Mouse (Mus musculus) hindbrain, embryonic 14.5 days (tissue): ENCODE data around the gene C1ql1. TPM values are rescaled to one million over a fixed set of nuclear protein-coding genes. Genes with fewer than 3 reads are reported as not detected.

Experiments
- ATAC-seq: fragments of 200-750 bp; cut with Nextera tagmentation; 2 replicates; pipeline ENCODE4 v1.8.0; 2017; ENCODE audit warnings: moderate number of reproducible peaks, mild to moderate bottlenecking, moderate TSS enrichment, moderate library complexity; ENCODE audit not compliant: low FRiP score
- DNase-seq: peaks from one replicate; pipeline ENCODE4 v3.0.0-alpha.2; 2015; ENCODE audit warnings: low spot score
- H3K27ac ChIP-seq: fragments of 300-500 bp; sonication (generic); 2 replicates; pipeline ENCODE4 v1.5.1; 2014; ENCODE audit warnings: mild to moderate bottlenecking, moderate library complexity
- H3K27me3 ChIP-seq: fragments of 300-500 bp; sonication (generic); 2 replicates; pipeline ENCODE4 v1.6.1; 2014; ENCODE audit warnings: mild to moderate bottlenecking, low read length, mixed read lengths; ENCODE audit not compliant: control insufficient read depth, insufficient read depth
- H3K36me3 ChIP-seq: fragments of 300-500 bp; sonication (generic); replicated peaks from 2 replicates; pipeline ENCODE4 v1.6.1; 2014; ENCODE audit not compliant: control insufficient read depth, insufficient read depth
- H3K4me1 ChIP-seq: fragments of 300-500 bp; sonication (generic); replicated peaks from 2 replicates; pipeline ENCODE4 v1.6.1; 2014; ENCODE audit warnings: antibody characterized with exemption, low read length, mixed read lengths; ENCODE audit not compliant: control insufficient read depth, insufficient read depth
- H3K4me2 ChIP-seq: fragments of 300-500 bp; sonication (generic); replicated peaks from 2 replicates; pipeline ENCODE4 v1.6.1; 2014; ENCODE audit warnings: mild to moderate bottlenecking, moderate library complexity
- H3K4me3 ChIP-seq: fragments of 300-500 bp; sonication (generic); replicated peaks from 2 replicates; pipeline ENCODE4 v1.5.1; 2014; ENCODE audit warnings: mild to moderate bottlenecking, low read length
- H3K9ac ChIP-seq: fragments of 300-500 bp; sonication (generic); 2 replicates; pipeline ENCODE4 v1.6.1; 2014
- H3K9me3 ChIP-seq: fragments of 300-500 bp; sonication (generic); 2 replicates; pipeline ENCODE4 v1.6.1; 2016; ENCODE audit warnings: low read length; ENCODE audit not compliant: control insufficient read depth
- WGBS: fragments of 180-500 bp; shearing (Covaris S2); extraction: QIAGEN DNeasy Blood & Tissue Kit; methylation state at CpG from one replicate; pipeline ENCODE4 v1.1.7; 2014; 5-methylcytosine and 5-hydroxymethylcytosine counted together
- polyA plus RNA-seq: library from polyadenylated mRNA; unstranded; fragments of >200 nt; fragmentation: Nextera tagmentation; extraction: Ambion mirVana; gene quantifications from 2 replicates; pipeline ENCODE4 v1.2.1, GENCODE M21; 2014

Gene C1ql1
- polyA plus RNA-seq, 1 experiment from 2014 or later = 12.0 TPM

DNA sequence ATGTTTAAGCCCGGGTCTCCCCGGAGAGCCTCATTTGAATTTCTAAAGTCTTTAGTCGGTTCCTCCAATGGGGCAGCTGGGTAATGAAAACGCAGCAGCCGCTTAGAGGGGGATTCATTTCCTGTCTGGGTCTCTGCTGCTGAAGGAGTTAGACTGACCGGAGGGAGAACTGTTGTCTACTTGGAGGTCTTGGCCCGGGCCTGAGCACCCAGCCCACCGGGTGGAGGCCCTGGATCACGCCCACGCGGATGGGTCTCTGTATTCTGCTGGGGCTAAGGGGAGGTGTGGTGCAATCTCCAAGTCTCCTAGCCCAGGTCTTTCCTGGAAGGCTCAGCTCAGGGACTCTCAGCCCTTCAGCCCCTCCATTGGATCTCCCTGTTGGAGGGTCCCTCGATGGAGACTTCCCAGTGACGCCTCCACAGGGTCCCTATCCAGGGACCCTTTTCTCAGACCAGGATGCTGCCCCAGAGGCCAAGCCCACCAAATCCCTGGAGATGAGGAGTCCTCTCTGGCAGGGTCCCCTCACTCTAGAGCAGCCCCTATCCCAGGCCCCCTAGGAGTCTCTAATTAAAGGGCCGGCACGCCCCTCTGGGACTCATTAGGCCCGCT, 16.9 kb upstream of the C1ql1 start:
- no peaks in the 10 kb centered on the region for H3K9me3 ChIP-seq
- ATAC-seq (peak; percentile 54; the same call in 1 of the 2 replicates), DNase-seq (peak; percentile 65)
- H3K4me3 ChIP-seq = peak overlapping the region; percentile 4
- no peaks in the 10 kb centered on the region for H3K36me3 ChIP-seq
- peak overlapping the region; percentile 86 for H3K27ac ChIP-seq
- WGBS = under 1% methylated on average over 16 of the region's 16 CpGs
- peaks cover 7% of the 10 kb centered on the region for H3K27me3 ChIP-seq
- H3K4me1 ChIP-seq = peaks cover 21% of the 10 kb centered on the region
- peak overlapping the region; percentile 56 for H3K9ac ChIP-seq
- peak overlapping the region; percentile 45 for H3K4me2 ChIP-seq

DNA sequence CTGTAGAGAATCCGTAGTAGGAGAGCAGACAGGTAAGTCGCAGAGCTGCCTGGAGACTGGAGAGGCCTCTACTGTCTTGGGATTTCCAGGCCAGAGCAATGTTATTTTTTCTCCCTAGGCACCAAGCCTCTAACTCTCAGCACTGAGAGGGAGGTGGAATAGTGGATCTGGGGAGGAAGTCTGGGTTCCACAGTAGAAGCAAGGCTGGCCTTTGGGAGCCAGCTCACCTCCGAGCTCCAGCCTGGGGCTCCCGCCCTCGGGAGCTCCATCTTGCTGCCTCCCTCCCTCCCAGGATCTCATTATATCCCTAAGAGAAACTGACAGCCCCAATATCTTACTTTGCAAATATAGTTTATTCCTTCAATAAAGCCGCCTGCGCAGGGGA, 16.4 kb upstream of the C1ql1 start:
- no peak overlapping the region; the same call in 1 of the 2 replicates for H3K4me3 ChIP-seq
- peak overlapping the region; percentile 45 for H3K4me2 ChIP-seq
- no peak for DNase-seq
- no peak for ATAC-seq
- H3K36me3 ChIP-seq = no peaks in the 10 kb centered on the region
- no peaks in the 10 kb centered on the region for H3K9me3 ChIP-seq
- peaks cover 21% of the 10 kb centered on the region for H3K4me1 ChIP-seq
- peak overlapping the region; percentile 86 for H3K27ac ChIP-seq
- peaks cover 5% of the 10 kb centered on the region for H3K27me3 ChIP-seq
- H3K9ac ChIP-seq = peak overlapping the region; percentile 56; the same call in 1 of the 2 replicates
- WGBS = 20% methylated on average over 7 of the region's 7 CpGs

DNA sequence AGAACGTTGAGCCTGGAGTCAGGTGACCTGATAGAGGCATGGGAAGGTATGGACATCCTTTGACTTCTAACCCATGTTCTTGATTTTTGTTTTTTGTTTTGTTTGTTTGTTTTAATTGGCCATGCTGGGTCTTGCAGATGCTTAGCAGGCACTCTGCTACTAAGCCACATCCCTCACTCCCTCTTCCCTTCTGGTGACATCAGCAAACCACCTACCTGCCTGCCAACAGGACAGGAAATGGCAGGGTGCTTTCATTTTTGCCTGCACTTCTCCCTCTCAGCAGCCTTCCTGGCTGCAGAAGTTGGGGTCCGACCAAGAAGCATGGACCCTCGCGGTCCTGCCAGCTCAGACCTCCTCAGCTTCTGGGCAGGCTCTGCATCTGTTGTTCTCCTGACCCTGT, 14.6 kb upstream of the C1ql1 start:
- Histone ChIP-seq H3K27ac (no peak overlapping the region), H3K36me3 (no peaks in the 10 kb centered on the region), H3K27me3 (0 out of 2 replicates have a peak, but pooled peaks cover 3% of the 10 kb centered on the region), H3K4me1 (peaks cover 29% of the 10 kb centered on the region), H3K4me2 (no peak overlapping the region), H3K9ac (no peak overlapping the region), H3K9me3 (no peaks in the 10 kb centered on the region), H3K4me3 (no peak overlapping the region)
- ATAC-seq (no peak), DNase-seq (no peak)
- WGBS = 93% methylated on average over 4 of the region's 4 CpGs

DNA sequence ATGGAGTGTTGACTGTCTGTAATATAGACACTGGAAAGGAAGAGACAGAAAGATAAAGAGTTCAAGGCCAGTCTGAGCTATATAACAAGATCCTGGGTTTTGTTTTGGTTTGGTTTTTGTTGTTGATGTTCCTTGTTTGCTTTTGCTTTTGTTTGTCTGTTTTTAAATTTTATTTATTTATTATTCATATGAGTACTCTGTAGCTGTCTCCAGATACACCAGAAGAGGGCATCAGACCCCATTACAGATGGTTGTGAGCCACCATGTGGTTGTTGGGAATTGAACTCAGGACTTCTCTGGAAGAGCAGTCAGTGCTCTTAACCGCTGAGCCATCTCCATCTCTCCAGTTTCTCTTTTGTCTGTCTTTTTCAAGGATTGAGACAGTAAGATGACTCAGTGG, 12.4 kb upstream of the C1ql1 start:
- Histone ChIP-seq H3K4me2 (no peak overlapping the region), H3K36me3 (no peaks in the 10 kb centered on the region), H3K4me1 (peaks cover 26% of the 10 kb centered on the region), H3K9me3 (no peaks in the 10 kb centered on the region), H3K27ac (no peak overlapping the region), H3K27me3 (0 out of 2 replicates have a peak, but pooled peaks cover 3% of the 10 kb centered on the region), H3K9ac (no peak overlapping the region), H3K4me3 (no peak overlapping the region)
- no peak for DNase-seq
- no peak for ATAC-seq
- WGBS = 85% methylated on average over 1 of the region's 1 CpGs

DNA sequence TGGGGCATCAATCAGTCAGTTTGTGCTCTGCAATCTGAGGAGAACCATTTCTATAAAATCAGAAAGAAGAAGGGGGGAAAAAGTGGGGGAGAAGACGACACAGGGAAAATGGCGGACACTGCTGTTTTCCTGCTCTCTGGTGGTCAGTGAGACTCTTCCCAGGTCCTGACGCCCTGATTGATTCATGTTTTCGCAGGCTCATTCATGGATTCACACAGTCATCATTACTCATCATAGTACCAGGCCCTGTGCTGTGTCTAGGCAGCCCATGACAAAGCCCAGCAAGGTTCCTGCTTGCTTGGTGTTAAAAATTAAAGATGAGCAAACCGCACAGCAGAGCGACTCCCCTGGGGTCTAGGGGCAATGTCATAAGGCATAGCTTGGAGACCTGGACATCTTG, 11.9 kb upstream of the C1ql1 start:
- ATAC-seq (no peak), DNase-seq (no peak)
- Histone ChIP-seq H3K9me3 (no peaks in the 10 kb centered on the region), H3K27me3 (0 out of 2 replicates have a peak, but pooled peaks cover 3% of the 10 kb centered on the region), H3K9ac (no peak overlapping the region), H3K27ac (no peak overlapping the region), H3K4me2 (no peak overlapping the region), H3K36me3 (no peaks in the 10 kb centered on the region), H3K4me3 (no peak overlapping the region), H3K4me1 (peaks cover 22% of the 10 kb centered on the region)
- 72% methylated on average over 6 of the region's 6 CpGs for WGBS

- DNase-seq = no peak
- no peaks in the 10 kb centered on the region for H3K9me3 ChIP-seq
- 0 out of 2 replicates have a peak, but pooled peaks cover 3% of the 10 kb centered on the region for H3K27me3 ChIP-seq
- peaks cover 22% of the 10 kb centered on the region for H3K4me1 ChIP-seq
- H3K4me3 ChIP-seq = no peak overlapping the region
- 61% methylated on average over 8 of the region's 8 CpGs for WGBS
- no peaks in the 10 kb centered on the region for H3K36me3 ChIP-seq
- peak overlapping the region; percentile 21; the same call in 1 of the 2 replicates for H3K27ac ChIP-seq
- no peak overlapping the region for H3K9ac ChIP-seq
- no peak overlapping the region for H3K4me2 ChIP-seq
- no peak for ATAC-seq
Measured at GRCm38 (mm10) chr11:102957692-102958091, 11.2 kb upstream of the C1ql1 start.

DNA sequence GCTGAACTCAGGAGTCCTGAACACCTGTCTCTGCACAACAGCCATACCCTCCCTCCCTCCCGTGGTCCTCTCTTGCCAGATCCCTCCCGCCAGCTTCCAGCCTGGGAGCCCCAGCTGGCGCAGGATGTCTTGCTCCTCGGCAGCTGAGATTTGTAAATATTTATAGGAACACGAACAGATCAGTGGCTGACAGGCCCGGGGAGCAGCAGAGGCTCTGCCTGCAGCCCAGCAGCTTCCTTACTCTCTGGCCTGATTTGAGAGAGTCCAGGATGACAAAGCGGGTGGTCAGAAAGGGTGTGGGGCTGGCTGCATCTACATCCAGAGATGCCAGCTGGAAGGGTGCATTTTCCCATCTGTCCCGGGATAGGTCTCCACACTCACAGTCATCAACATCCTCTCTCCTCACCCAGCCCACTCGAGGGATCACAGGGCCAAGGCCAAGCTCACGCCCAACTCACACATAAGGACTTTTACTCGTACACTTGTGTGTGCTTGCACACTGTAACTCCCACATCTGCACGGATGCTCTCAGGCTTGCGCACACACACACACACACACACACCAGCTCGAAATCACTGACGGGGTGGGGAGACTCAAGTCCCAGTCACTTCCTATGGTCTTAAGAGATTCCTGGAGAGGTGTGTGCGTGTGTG, 10.6 kb upstream of the C1ql1 start:
- 41% methylated on average over 16 of the region's 16 CpGs for WGBS
- no peak overlapping the region for H3K4me3 ChIP-seq
- peak; percentile 24; the same call in 1 of the 2 replicates for ATAC-seq
- DNase-seq = no peak
- H3K27ac ChIP-seq = peak overlapping the region; percentile 21; the same call in 1 of the 2 replicates
- H3K4me2 ChIP-seq = no peak overlapping the region
- H3K4me1 ChIP-seq = peaks cover 21% of the 10 kb centered on the region
- 0 out of 2 replicates have a peak, but pooled peaks cover 3% of the 10 kb centered on the region for H3K27me3 ChIP-seq
- no peaks in the 10 kb centered on the region for H3K9me3 ChIP-seq
- no peaks in the 10 kb centered on the region for H3K36me3 ChIP-seq
- no peak overlapping the region for H3K9ac ChIP-seq

GRCm38 (mm10) chr11:102952922-102953321, 6.4 kb upstream of the C1ql1 start:
- Histone ChIP-seq H3K27me3 (peaks cover 38% of the 10 kb centered on the region), H3K27ac (no peak overlapping the region; the same call in 1 of the 2 replicates), H3K36me3 (no peaks in the 10 kb centered on the region), H3K4me1 (peaks cover 33% of the 10 kb centered on the region), H3K9ac (no peak overlapping the region), H3K9me3 (no peaks in the 10 kb centered on the region), H3K4me3 (no peak overlapping the region), H3K4me2 (no peak overlapping the region)
- ATAC-seq = 0 out of 2 replicates have a peak, but pooled peaks have one; percentile 62
- 8% methylated on average over 6 of the region's 6 CpGs for WGBS
- no peak for DNase-seq

DNA sequence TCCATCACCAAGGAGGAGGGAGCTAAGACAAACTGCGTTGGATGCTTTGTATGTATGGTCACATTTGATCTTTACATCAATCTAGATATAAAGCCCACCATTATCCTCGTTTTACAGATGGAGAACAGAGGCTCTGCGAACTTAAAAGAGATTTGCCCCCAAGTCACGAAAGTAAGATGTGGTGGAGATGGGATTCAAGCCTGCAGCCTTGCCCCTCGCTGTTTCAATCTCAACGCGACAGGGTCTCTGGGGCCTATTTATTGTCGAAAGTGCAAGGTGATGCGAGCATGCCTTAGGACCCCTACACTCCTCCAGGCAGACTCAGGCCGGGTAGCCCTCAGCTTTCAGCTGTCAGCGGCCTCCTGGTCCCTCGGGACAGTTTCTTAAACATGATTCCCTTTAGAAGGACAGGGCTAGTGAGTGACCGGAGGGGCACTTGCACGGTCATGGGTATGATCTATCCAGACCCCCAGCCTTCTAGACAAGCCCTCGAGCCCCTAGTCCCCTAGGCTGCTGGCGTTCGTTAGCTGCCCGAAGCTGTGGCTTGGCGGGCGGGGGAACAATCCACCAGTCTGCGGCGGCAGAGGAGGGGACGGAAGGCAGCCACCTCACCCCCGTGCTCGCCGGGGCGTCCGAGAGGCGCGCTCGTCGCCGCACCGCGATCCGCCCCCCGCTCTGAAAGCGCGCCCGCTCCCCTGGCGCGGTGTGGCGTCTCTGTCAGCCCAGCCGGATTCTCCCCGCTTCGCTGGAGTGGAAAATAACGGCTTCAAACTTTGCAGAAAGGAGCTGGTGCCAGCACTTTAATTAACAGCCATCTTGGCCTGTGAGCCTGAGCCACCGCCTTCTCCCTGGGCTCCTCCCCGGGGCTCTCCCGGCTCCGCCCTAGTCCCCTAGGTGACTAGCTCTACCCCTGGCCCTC, 1.8 kb upstream of the C1ql1 start:
- H3K36me3 ChIP-seq = no peaks in the 10 kb centered on the region
- peak overlapping the region; percentile 64 for H3K9ac ChIP-seq
- H3K4me1 ChIP-seq = peaks cover 43% of the 10 kb centered on the region
- peaks cover 81% of the 10 kb centered on the region for H3K27me3 ChIP-seq
- ATAC-seq = peak; percentile 18; the same call in 1 of the 2 replicates
- H3K4me2 ChIP-seq = peak overlapping the region; percentile 65
- peak overlapping the region; percentile 37 for H3K4me3 ChIP-seq
- H3K9me3 ChIP-seq = no peaks in the 10 kb centered on the region
- 2% methylated on average over 50 of the region's 51 CpGs for WGBS
- DNase-seq = peak; percentile 41
- H3K27ac ChIP-seq = no peak overlapping the region
